Mouse (Mus musculus): ENCODE data around the gene Ptpn23.

DNA sequence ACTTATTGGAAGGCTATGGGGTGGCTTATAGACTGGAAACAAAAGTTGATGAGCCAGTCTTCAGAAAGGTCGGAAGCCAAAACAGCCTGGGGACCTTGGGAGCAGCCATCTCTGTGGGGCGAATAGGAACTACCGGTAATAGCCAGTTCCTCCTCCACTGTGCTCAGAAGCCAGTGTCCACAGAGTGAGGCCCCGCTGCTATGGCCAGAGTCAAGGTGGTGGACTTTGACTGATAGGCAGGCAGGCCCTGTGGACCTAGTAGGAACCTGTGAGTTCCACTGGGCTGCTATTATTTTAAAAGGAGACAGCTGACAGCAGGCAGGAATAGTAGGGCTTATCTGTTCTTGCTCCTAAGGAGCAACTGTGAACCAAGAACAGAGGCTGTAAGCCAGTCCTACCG lies 57.4 kb downstream of the Ptpn23 start:
- TF ChIP-seq CTCF (IDR thresholded peaks at IDR 0.05; ENCODE audit: insufficient read depth, low read length) (no peak), POLR2A (IDR thresholded peaks at IDR 0.05; ENCODE audit: borderline replicate concordance, extremely low read depth, low read depth, low read length) (no peak)

Measured in lung, adult 2 months (tissue).